Mouse (Mus musculus) gastrocnemius, adult 18-20 months (tissue): ENCODE data around the gene Gm45233. TPM values are rescaled to one million over a fixed set of nuclear protein-coding genes. Genes with fewer than 3 reads are reported as not detected.

Experiments used
- DNase-seq: peaks from one replicate; pipeline ENCODE4 v3.0.0; 2021; ENCODE audit warnings: low spot score
- total RNA-seq, 2 experiments: library from RNA; stranded (reverse); gene quantifications; 2 replicates each; pipeline ENCODE4 v1.2.3; 2021

The Gm45233 gene
- total RNA-seq, 2 experiments from 2014 or later = 0.28 to 0.84 TPM

DNA sequence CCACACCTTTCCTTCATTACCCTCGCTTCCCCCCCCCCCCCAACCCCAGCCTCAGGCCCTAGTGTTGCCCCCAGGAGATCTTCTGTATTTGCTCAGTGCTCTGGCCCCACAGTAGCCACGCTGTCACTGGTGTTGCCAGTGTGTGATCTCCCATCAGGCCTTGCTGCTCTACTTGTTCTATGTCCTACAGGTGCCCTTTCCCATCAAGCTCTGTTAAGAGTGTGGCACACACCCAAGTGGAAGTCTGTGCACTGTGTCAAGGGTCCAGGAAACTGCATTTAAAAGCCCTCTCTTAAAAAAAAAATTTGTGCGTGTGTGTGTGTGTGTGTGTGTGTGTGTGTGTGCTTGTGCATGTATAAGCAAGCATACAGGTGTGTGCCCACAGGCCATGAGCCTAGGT lies 4.3 kb downstream of the Gm45233 start:
- no peak for DNase-seq

DNA sequence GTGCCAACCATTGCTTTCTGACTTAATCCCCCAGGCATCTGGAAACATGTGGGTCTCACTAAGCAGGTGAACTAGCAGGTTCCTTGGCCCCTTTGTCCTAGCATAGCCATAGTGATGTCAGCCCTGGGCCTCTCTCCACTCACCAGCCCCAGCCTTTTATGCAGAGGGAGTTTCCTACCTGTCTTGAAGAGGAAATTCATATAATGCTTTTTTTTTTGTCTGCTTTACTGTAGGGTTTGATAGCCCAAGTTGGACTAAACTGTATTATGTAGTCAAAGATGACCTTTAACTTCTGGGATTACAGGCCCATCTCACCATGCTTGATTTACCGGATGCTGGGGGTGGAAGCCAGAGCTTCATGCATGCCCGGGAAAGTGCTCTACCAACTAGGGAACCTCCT lies 5.9 kb downstream of the Gm45233 start:
- no peak for DNase-seq

DNA sequence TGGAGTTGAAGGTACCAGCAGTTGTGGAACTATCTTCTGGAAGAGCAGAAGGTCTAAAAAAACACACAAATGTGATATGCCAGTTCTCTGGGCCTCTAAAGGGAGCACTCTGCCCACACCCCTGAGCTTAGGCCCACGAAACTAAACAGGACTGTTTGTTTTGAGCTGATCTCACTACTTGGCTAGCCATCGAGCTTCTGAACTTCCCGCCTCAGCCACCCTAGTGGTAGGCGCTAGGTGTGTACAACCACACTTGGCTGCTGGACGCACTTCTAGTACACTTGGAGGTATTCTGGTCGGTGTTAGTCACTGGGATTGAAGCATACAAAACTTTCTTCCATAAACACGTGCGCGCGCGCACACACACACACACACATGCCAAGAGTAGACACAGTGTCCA lies 7.8 kb downstream of the Gm45233 start:
- no peak for DNase-seq

DNA sequence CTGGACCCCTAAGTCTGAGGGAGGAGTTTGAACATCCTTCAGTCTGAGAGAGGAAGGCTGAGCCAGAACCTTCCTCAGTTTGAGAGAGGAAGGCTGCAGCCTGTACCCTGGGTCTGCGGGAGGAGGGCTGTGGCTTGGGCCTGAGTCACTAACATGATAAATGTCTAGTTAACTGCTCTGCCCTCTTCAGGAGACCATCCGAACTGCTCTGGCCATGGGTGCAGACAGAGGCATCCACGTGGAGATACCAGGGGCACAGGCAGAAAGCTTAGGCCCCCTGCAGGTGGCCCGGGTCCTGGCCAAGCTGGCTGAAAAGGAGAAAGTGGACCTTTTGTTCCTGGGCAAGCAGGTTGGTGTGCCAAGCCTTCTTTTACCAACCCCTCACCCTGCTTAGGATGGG lies 8.7 kb downstream of the Gm45233 start:
- no peak for DNase-seq

DNA sequence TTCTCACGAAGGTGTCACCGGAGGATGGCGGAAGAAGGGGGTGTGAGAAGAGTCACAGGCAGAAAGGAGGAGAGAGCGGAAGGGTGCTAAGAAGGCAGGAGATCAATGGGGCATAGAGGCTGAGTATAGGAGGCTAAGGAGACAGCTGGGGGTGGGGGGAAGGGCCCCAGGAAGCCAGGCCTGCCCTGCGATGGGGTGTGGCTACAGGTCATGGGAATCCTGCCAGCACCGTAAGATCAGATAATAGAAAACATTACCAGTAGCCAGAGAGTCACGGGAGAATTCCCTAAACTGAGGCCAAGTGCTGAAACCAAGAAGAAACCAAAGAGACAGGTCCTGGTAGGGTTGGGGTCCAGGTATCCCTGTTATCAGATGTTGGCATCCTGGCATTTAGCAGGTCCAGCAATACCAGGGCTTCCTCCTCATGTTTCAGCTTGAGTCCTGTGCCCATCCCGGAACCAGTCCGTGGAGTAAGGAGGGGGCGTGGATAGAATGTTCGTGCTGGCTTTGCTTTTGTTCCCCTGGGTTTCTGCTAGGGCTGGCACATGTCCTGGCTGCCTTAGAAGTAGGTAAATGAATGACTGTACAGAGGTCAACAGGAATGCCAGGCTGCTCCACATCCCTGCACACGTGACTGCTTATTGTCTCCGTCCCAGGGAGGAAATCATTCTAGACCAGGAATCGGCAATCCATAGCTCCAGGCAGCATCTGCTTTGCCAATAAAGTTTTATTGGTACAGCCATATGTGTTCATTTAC lies 9.8 kb downstream of the Gm45233 start:
- DNase-seq = no peak

DNA sequence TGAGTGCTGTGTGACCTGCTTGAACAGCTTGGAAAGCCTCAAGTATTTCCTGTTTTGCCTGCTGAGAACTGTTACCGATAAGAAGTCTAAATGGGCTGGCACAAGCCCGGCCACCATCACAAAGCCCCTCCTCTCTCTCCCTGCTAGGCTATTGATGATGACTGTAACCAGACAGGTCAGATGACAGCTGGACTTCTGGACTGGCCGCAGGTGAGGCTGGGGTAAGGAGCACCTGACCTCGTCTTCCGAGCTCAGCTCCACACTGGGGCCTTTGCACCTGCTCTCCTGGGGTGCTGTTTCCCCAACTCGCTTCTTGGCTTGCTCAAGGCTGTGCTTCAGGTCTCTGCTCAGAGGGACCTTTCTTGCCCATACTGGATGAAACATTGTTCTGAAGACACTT lies 10.4 kb downstream of the Gm45233 start:
- DNase-seq = no peak

DNA sequence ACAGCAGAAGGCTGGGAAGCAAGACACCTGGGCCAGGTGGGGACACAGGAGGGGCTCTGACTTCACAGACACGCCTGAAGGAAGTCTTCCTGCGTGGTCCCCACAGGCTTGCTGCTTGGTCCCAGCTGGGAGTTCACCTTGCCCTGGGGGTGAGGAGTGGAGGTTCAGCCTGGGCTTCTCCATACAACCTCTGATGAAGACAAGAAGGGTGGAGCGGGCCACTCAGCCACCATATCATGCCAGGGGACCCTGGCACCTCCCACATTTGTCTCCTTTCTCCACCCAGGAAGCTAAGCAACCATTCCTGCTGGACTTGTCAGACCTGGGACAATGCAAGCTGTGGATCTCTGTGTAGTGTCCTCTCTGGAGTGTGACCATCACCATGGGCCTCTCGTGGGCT lies 18.9 kb downstream of the Gm45233 start, which contains the start of gene Vsig10l:
Gene Vsig10l (plus strand): TSS at position 301 of the 400 bp plus-strand sequence.
- DNase-seq = no peak

DNA sequence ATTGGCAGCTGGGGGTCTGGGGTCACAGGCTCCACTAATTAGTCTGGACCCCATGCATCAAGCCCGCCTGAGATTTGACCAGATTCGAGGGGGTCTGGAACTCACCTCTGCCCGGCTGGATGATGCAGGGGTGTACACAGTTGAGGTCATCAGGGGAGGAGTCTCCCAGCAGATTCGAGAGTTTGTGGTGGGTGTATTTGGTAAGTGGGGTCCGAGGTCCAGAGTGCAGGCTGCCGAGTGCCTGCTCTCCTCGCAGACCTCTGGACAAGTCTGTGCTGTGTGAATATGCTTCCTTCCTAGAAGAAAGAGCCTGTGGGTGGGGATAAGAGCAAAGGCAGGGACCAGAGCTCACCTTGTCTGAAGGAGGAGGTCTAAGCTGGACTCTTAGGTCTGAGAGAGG lies 20.0 kb downstream of the Gm45233 start:
- no peak for DNase-seq

DNA sequence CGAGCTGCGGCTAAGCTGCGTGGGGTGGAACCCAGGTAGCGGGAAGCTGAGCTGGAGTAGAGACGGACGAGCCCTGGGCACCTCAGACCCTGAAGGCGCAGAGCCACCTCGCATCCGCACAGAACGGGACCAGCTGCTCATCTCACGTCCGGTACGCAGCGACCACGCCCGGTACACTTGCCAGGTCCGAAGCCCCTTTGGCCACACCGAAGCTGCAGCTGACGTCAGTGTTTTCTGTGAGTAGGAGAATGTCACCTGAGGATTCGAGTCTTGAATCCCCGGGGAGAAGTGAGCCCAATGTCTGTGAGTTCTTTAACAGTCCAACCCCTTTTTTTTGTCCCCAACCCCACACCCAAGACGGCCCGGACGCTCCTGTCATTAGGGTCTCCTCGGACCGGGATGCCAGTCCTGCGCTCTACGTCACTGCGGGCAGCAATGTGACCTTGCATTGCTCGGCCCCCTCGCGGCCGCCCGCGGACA lies 21.0 kb downstream of the Gm45233 start:
- DNase-seq = no peak

DNA sequence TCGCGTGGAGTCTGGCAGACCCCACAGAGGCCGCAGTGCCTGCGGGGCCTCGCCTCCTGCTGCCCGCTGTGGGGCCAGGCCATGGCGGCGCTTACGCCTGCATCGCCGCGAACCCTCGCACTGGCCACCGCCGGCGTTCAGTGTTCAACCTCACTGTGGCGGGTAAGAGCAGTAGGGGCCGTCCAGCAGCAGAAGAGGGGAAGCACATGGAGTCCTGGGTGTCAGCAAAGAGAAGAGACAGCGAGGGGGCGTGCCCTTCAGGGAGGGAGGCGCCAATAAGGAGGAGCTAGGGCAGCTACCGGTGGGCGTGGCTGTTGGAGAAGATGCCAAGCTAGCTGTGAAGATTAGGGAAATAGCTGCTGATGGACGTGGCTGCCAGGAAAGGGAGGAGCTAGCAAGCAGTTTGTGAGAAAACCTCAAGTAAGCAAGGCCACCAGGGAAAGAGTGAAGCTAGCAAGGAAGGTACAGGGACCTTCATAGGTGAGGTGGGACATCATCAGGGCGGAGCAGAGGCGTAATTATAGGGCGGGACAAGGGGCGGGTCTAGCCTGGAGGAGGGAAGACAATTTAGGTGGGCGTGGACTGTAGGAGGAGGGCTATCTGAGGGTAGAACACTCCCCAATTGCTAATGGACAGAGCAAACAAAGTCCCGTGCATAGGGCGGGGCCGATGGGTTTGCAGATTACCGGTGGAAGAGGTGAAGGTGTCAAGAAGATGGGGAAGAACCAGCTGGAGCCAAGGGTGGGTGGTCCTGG lies 21.6 kb downstream of the Gm45233 start:
- peak; percentile 88 for DNase-seq

DNA sequence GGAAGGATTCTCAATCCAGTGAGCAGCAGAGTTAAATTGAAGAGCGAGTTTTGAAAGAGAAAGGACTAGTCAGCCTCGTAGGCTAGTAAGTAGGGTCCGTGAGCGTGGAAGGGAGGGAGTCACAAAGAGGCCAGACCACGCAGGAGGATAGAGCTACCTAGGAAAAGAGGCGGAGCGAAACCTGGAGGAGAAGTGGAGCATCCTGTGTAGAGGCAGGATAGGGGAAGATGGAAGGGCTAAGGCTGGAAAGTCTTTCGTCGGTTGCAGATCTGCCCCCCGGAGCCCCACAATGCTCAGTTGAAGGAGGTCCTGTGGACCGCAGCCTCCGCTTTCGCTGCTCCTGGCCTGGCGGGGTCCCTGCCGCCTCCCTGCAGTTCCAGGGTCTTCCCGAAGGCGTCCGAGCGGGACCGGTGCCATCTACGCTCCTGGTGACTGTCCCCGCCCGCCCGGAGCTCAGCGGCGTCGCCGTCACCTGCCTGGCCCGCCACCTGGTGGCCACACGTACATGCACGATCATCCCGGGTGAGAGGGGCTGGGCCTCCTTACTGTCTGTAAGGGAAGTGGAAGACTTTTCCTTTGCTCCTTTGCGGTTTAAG lies 22.3 kb downstream of the Gm45233 start:
- DNase-seq = peak; percentile 75

DNA sequence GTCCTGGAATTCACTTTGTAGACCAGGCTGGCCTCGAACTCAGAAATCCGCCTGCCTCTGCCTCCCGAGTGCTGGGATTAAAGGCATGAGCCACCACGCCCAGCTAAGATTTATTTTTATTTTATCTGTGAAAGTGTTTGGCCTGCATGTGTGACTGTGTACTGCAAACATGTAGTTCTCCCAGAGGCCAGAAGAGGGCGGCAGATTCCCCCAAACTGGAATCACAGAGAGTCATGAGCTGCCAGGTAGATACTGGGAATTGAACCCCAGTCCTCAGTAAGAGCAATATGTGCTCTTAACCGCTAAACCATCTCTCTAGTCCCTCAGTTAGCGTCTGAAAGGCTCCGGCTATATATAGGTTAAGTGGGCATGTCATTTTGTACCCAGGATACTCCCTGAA lies 26.4 kb downstream of the Gm45233 start:
- no peak for DNase-seq

DNA sequence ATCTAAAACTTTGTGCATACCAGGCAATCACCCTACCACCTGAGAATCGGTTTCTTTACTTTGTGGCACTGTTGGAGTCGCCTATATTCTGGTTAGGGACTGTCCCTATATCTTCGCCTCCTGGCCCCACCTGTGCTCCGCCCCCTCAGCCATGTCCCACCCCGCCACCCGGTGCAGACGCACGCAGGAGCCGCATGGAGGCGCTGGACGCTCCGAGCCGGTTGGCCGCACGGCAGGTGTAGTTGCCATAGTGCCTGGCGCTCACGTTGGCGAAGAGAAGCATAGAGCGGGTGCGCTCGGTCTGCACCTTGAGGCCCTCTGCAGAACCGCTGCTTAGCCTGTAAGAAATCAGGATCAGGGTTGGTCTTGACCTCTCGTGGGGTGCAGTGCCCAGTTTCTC lies 31.8 kb downstream of the Gm45233 start:
- no peak for DNase-seq

DNA sequence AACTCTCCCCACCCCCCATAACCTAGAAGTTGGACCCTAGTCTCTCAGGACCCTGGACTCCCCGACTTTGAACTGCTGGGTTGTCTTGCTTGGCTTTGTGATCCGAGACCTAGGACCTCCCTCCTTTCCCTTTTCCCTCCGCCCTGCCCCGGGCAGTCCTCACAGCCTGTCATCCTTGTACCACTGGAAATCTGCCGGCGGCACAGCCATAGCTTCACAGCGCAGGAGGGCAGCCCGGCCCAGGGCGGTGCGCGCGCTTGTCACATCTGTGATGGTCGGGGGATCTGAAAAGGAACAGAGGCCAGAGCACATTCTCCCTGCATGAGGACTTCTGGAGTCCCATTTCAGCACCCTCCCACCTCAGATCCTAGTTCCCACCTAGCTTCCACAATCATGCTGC lies 32.4 kb downstream of the Gm45233 start:
- no peak for DNase-seq

DNA sequence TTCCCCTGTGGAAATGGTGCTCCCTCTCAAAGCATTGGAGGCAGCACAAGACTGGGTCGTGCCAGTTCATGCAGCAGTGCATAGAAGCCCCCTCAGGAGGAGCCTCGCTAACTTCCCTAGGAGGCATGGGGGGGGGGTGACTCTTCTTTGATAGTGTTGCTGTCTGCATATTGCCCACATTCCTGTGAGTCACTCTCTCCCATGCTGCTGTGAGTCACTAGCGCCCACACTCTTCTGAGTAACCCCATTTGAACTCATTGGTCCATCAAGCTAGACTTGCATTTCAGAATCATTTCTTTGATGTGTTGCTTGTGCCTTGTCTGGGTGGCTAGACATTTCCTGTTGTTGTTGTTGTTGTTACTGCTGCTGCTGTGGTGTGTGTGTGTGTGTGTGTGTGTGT lies 37.3 kb downstream of the Gm45233 start:
- DNase-seq = no peak

DNA sequence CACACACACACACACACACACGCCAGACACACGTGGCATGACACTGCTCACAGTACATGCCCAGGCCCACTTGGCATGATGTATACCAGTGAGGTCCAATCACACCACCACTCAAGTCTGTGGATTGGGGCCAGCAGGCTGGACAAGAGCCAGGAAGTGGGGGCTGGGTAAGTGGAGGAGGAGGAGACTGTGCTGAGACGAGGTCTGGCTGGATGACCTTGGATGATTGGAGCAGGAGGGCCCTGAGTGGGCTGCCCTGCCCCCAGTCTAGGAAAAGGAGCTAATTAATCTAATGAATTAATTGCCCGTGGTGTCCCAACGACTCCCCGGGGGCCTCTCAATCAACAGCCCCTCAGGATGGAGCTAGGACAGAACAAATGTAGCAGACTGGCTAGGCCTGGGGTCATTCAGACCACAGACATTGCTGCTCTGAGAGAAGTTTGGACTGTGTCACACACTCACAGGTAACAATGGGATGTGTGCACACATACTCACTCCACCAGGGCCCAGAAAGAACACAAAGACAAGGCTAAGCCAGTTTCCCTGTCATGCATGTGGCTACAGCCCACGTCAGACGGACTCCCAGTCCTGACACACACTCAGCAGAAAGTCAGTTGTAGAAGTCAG lies 38.3 kb downstream of the Gm45233 start:
- no peak for DNase-seq

DNA sequence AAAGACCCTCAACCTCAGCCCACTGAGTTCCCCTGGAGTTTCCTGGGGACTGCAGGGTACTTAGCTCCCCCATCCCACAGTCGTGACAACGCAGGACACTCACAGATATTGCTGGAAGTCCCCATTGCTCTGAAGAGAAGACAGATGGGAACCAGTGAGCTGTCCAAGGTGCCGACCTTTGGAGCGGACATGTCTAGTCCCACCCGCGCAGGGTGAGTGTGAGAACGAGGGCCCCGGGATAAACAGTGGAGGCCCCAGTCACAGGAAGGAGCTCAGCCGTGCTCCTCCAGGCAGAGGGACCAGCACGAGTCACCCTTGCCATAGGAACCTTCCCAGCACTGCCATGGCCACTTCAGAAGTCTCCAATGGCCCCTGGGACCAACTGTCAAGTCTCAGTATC lies 39.3 kb downstream of the Gm45233 start:
- DNase-seq = no peak

DNA sequence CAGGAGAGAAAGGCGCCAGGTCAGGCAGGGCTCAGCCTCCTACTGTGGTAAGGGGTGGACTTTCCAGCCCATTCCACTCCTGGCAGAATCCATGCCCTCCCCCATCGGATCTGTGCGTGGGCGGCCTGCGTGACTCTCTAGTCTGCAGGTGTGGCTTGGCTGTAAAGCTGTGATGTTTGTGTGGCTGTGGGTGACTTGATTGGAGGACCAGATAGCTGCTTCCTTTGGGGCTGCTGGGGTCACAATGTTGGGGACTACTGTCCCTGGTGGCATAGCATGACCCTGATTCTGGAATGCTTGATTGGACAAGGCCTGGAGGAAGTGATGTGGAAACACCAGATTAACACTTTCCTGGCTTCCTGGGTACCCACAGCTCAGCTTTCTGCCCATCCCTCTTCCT lies 44.7 kb downstream of the Gm45233 start:
- no peak for DNase-seq

DNA sequence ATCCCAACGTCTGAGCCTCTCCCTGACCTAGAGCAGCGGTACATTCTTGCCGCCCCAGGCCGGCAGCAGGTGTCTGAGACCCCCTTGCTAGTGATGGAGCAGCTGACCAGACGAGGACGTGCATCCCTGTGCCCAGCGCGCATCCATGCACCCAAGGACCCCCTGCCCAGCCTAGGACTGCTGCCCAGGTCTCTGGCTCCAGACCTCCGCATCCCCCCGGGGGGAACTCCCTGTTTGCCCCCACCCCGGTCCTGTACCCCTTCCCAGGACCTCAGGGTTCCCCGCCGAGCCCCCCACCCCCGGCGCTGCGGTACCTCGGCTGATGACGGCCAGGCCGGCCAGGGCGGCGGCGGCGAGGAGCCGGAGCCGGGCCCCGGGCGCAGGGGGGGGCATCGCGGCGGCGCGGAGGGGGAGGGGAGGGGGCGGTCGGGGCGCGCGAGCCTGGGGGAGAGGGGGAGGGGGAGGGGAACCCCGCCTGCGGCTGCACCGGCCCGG lies 45.8 kb downstream of the Gm45233 start, which contains the start of gene Iglon5:
Gene Iglon5 (minus strand): TSS at position 445 of the 495 bp plus-strand sequence.
- DNase-seq = no peak

DNA sequence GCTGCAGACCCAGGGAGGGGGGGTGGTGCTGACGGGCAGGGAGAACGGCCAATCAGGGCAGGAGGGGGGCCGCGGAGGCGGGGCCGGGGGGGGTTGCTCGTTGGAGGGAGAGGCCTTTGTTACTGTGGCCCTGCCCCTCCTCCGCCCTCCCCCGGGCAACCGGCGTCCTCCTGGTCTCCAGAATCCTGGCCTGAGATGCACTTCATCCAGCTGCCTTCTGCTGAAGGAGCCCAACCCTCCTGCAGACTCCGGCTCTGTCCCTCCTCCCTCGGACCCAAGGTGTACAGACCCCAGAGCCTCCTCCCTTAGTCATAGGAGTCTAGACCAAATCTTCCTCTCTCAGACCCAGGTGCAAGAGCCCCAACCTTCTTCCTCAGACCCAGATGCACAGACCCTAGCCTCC lies 46.3 kb downstream of the Gm45233 start:
- DNase-seq = no peak

DNA sequence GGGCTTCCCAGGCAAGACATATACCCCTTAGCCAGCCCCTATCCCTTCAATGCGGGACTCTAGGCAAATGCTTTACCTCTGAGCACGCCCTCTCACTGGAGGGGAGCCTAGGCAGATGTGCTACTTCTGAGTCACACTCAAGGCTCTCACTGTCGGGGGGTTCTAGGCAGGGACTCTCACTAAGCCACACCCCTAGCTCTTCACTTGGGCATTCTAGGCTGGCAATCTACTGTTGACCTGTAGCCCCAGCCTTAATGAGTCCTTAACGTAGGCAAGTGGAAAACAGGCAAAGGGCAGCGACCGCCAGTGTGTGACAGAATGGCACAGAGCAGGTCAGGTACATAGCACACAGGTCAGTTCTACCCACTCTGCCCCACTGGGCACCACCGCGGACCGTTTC lies 46.9 kb downstream of the Gm45233 start:
- no peak for DNase-seq
